Comparison of ENCODE assay signal across 8 mouse cellular contexts in genomic region chr2:167492713-167493636, GRCm38 (mm10). TPM values are rescaled to one million over a fixed set of nuclear protein-coding genes. Genes with fewer than 3 reads are reported as not detected.
A peak's percentile ranks its signal among the peaks of the same experiment; 100 is the strongest.
DNase-seq lines count a peak whose midpoint lies in the region; ATAC-seq lines count a peak whose summit lies in the region.

TSS of gene Spata2 (minus strand) at chr2:167492887.

- WGBS in hindbrain, embryonic 13.5 days: 2% methylated on average over 63 of the region's 63 CpGs

- H3K27ac ChIP-seq in hindbrain, embryonic 13.5 days: peak within 1 kb of the TSS; percentile 99

- ATAC-seq in hindbrain, embryonic 13.5 days (ENCODE audit: low FRiP score): peak; percentile 86

- H3K36me3 ChIP-seq in hindbrain, embryonic 13.5 days: peaks cover 7% of the 10 kb centered on the region

- H3K4me1 ChIP-seq in hindbrain, embryonic 13.5 days (replicated peaks): peaks cover 34% of the 10 kb centered on the region

- H3K9ac ChIP-seq in hindbrain, embryonic 13.5 days: peak within 1 kb of the TSS; percentile 99

- H3K9me3 ChIP-seq in hindbrain, embryonic 13.5 days: no peaks in the 10 kb centered on the region

- peak; percentile 93 for DNase-seq in NIH3T3 (ENCODE audit: low read depth)
- DNase-seq in cerebellum, postnatal 10 days: peak; percentile 96 to 97
- DNase-seq in frontal cortex, postnatal 14 days (ENCODE audit: low spot score in 2 of 2): peak; percentile 88 to 89
- DNase-seq in layer of hippocampus, postnatal 25 days (ENCODE audit: extremely low spot score in 1 of 2, low spot score in 1 of 2): peak; percentile 90 to 97
- peak; percentile 94 for DNase-seq in lung, postnatal 25 days (ENCODE audit: low spot score)
- DNase-seq in retina, embryonic 14.5 days (ENCODE audit: low spot score): peak; percentile 91
- peak; percentile 95 for DNase-seq in thymus, postnatal 4 days

- peak within 1 kb of the TSS; percentile 98 for H3K4me2 ChIP-seq in hindbrain, embryonic 13.5 days

- H3K27me3 ChIP-seq in hindbrain, embryonic 13.5 days: no peaks in the 10 kb centered on the region

- H3K4me3 ChIP-seq in hindbrain, embryonic 13.5 days: peak within 1 kb of the TSS; percentile 100

RNA-seq across cellular contexts. Expression of gene Spata2, which starts in this region (rescaled TPM):
- polyA plus RNA-seq in hindbrain, embryonic 13.5 days (2015; fragmentation: Nextera tagmentation; extraction: Ambion mirVana): 24.6 and 26.0 TPM in 2 replicates
- total RNA-seq in layer of hippocampus, postnatal 25 days (2021): 10 to 100 TPM; 78.7 to 83.9 TPM

Comparison
In these comparisons a context has a peak if more than half of its experiments do, and no peak if none do; other contexts are left out.
1. Peak in every context shown above with its lines: DNase-seq, ATAC-seq, H3K4me3 ChIP-seq and H3K27ac ChIP-seq.